In the genomic region with DNA sequence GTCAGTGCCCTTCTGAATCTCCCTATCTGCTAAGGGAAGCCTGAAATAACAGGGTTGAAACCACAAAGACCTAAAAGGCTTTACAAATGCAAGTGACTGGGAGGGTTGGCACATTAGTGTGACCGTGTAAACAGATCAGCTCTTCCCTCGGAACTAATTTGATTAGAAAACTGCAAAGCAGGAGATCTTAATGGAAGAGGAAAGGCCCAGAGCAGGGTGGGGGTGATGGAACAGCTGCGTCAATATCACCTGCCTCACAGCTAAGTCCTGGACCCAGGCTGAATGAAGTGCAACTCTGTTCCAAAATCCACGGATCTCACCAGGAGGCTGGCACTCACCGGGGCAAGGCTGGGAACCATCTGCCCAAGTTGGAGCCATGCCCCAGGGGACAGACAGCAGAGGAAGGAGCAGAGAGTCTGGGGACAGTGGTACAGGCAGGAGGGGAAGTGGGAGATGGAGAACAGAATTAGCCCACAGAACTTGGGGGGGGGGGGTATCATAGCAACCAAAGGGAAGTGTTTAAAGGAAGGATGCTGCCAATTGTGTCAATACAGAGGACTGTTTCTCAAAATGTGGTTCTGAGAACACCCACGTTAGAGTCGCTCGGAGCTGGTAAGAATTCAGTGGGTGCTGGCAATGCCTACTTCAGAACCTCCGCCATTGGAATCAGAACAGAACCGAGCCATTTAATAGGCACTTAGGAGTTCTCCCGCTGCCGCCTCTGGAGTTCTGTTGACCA, we compare ENCODE assay signal across 8 mouse cellular contexts. TPM values are rescaled to one million over a fixed set of nuclear protein-coding genes. Genes with fewer than 3 reads are reported as not detected.
DNase-seq lines count a peak whose midpoint lies in the region; ATAC-seq and TF ChIP-seq lines count a peak whose summit lies in the region.

No protein-coding gene starts in this region.

- no peaks in the 10 kb centered on the region for H3K27me3 ChIP-seq in hindbrain, postnatal 0 days (ENCODE audit: insufficient read depth, low read length)
- H3K27me3 ChIP-seq in midbrain, embryonic 16.5 days (ENCODE audit: control insufficient read depth, insufficient read depth, low read depth, low read length) = no peaks in the 10 kb centered on the region

- H3K9ac ChIP-seq in hindbrain, postnatal 0 days (replicated peaks; ENCODE audit: low read length) = no peak overlapping the region
- H3K9ac ChIP-seq in midbrain, embryonic 16.5 days (ENCODE audit: low read depth, low read length) = no peak overlapping the region

- H3K36me3 ChIP-seq in hindbrain, postnatal 0 days (ENCODE audit: insufficient read depth, low read length) = no peaks in the 10 kb centered on the region
- no peaks in the 10 kb centered on the region for H3K36me3 ChIP-seq in midbrain, embryonic 16.5 days (ENCODE audit: control insufficient read depth, insufficient read depth, low read length)

- H3K4me3 ChIP-seq in cortical plate, adult 2 months (ENCODE audit: insufficient read depth, low read length) = no peak overlapping the region
- H3K4me3 ChIP-seq in hindbrain, postnatal 0 days (ENCODE audit: low read length) = no peak overlapping the region
- no peak overlapping the region for H3K4me3 ChIP-seq in midbrain, embryonic 16.5 days (ENCODE audit: low read depth, low read length)

- peak overlapping the region; percentile 46; the same call in 1 of the 2 replicates for H3K27ac ChIP-seq in cortical plate, adult 2 months (ENCODE audit: insufficient read depth, low read length)
- H3K27ac ChIP-seq in hindbrain, postnatal 0 days = peak overlapping the region; percentile 59
- peak overlapping the region; percentile 51 for H3K27ac ChIP-seq in midbrain, embryonic 16.5 days (ENCODE audit: low read length)

- no peak for TF ChIP-seq POLR2A in brain, embryonic 14.5 days (IDR thresholded peaks at IDR 0.05; ENCODE audit: borderline replicate concordance, extremely low read depth, insufficient read depth, insufficient read length, poor library complexity, severe bottlenecking)
- TF ChIP-seq POLR2A in cortical plate, adult 2 months (IDR thresholded peaks at IDR 0.05; ENCODE audit: extremely low read depth, insufficient read depth, low read length) = no peak

- no peaks in the 10 kb centered on the region for H3K9me3 ChIP-seq in hindbrain, postnatal 0 days (ENCODE audit: low read length)
- no peaks in the 10 kb centered on the region for H3K9me3 ChIP-seq in midbrain, embryonic 16.5 days (replicated peaks; ENCODE audit: control insufficient read depth, low read length, poor library complexity, severe bottlenecking)

- peaks cover 10% of the 10 kb centered on the region for H3K4me1 ChIP-seq in cortical plate, adult 2 months (ENCODE audit: control insufficient read depth, insufficient read depth, low read length)
- H3K4me1 ChIP-seq in hindbrain, postnatal 0 days (ENCODE audit: insufficient read depth, low read length) = peaks cover 8% of the 10 kb centered on the region
- H3K4me1 ChIP-seq in midbrain, embryonic 16.5 days (ENCODE audit: control insufficient read depth, insufficient read depth, low read length) = peaks cover 6% of the 10 kb centered on the region

- TF ChIP-seq CTCF in brain, embryonic 14.5 days (IDR thresholded peaks at IDR 0.05; ENCODE audit: borderline replicate concordance, extremely low read depth, insufficient read depth, insufficient read length) = no peak
- TF ChIP-seq CTCF in cortical plate, adult 2 months (IDR thresholded peaks at IDR 0.05; ENCODE audit: extremely low read depth, insufficient read depth, low read length) = no peak
- TF ChIP-seq CTCF in hindbrain, postnatal 0 days (IDR thresholded peaks at IDR 0.05; ENCODE audit: low read depth) = no peak

- ATAC-seq in hindbrain, postnatal 0 days = peak; percentile 79
- peak; percentile 82 for ATAC-seq in midbrain, embryonic 16.5 days

- DNase-seq in brain, embryonic 14.5 days (ENCODE audit: low read depth) = peak; percentile 87
- DNase-seq in hindbrain, postnatal 0 days (ENCODE audit: low spot score) = peak; percentile 62
- no peak for DNase-seq in heart, adult 8-10 months (ENCODE audit: low spot score)
- DNase-seq in urinary bladder, postnatal 36 days (ENCODE audit: low spot score in 2 of 2) = no peak
- DNase-seq in kidney, postnatal 36 days = no peak
- no peak for DNase-seq in embryo, embryonic 9.5 days (ENCODE audit: extremely low spot score)

- 39% methylated on average over 12 of the region's 12 CpGs for WGBS in hindbrain, postnatal 0 days
- 47% methylated on average over 12 of the region's 12 CpGs for WGBS in midbrain, embryonic 16.5 days

- H3K4me2 ChIP-seq in hindbrain, postnatal 0 days (ENCODE audit: low read depth, low read length) = peak overlapping the region; percentile 11; the same call in 1 of the 2 replicates
- no peak overlapping the region for H3K4me2 ChIP-seq in midbrain, embryonic 16.5 days (ENCODE audit: low read length)

RNA-seq across cellular contexts. Expression of a gene that starts 14.4 kb away (rescaled TPM):
- polyA plus RNA-seq in brain, embryonic 14.5 days (2012; rRNA removed) = 24.4 and 25.6 TPM in 2 replicates
- polyA plus RNA-seq in cortical plate, adult 2 months (2012; rRNA removed) = 21.4 and 24.9 TPM in 2 replicates
- 2.7 and 3.4 TPM in 2 replicates for total RNA-seq in hindbrain, postnatal 0 days (2014; rRNA removed)
- 30.9 and 32.3 TPM in 2 replicates for polyA plus RNA-seq in hindbrain, postnatal 0 days (2015; fragmentation: Nextera tagmentation; extraction: Ambion mirVana)
- 41.3 and 50.7 TPM in 2 replicates for polyA plus RNA-seq in midbrain, embryonic 16.5 days (2015; fragmentation: Nextera tagmentation; extraction: Ambion mirVana)
- total RNA-seq in heart, adult 8-10 months (2022) = 10 to 100 TPM; 10.4 to 16.2 (median 13.0) TPM

RNA-seq across cellular contexts. Expression of a gene that starts 26.0 kb away (rescaled TPM):
- polyA plus RNA-seq in brain, embryonic 14.5 days (2012; rRNA removed) = 9.0 and 11.4 TPM in 2 replicates
- polyA plus RNA-seq in cortical plate, adult 2 months (2012; rRNA removed) = 80.9 and 90.5 TPM in 2 replicates
- 15.5 and 16.5 TPM in 2 replicates for total RNA-seq in hindbrain, postnatal 0 days (2014; rRNA removed)
- 20.3 and 20.6 TPM in 2 replicates for polyA plus RNA-seq in hindbrain, postnatal 0 days (2015; fragmentation: Nextera tagmentation; extraction: Ambion mirVana)
- polyA plus RNA-seq in midbrain, embryonic 16.5 days (2015; fragmentation: Nextera tagmentation; extraction: Ambion mirVana) = 24.4 and 28.6 TPM in 2 replicates
- 10 to 100 TPM in 1 of 4 experiments, 1 to 10 TPM in 3; 2.0 to 11.5 (median 5.8) TPM for total RNA-seq in heart, adult 8-10 months (2022)

Comparison
In these comparisons a context has a peak if more than half of its experiments do, and no peak if none do; other contexts are left out.
1. DNase-seq: peak in brain, embryonic 14.5 days (single experiment) and hindbrain, postnatal 0 days (single experiment); none in heart, adult 8-10 months (single experiment), urinary bladder, postnatal 36 days (0 of 2), kidney, postnatal 36 days (0 of 2) and embryo, embryonic 9.5 days (single experiment).
2. Peak in every context shown above with its lines, with median percentiles within 50 percentile points of each other: H3K27ac ChIP-seq.